Mouse (Mus musculus): ENCODE results near the gene Ghrl. TPM values are rescaled to one million over a fixed set of nuclear protein-coding genes. Genes with fewer than 3 reads are reported as not detected.

Ghrl gene
- polyA plus RNA-seq, 1 experiment: 16.2 TPM

DNA sequence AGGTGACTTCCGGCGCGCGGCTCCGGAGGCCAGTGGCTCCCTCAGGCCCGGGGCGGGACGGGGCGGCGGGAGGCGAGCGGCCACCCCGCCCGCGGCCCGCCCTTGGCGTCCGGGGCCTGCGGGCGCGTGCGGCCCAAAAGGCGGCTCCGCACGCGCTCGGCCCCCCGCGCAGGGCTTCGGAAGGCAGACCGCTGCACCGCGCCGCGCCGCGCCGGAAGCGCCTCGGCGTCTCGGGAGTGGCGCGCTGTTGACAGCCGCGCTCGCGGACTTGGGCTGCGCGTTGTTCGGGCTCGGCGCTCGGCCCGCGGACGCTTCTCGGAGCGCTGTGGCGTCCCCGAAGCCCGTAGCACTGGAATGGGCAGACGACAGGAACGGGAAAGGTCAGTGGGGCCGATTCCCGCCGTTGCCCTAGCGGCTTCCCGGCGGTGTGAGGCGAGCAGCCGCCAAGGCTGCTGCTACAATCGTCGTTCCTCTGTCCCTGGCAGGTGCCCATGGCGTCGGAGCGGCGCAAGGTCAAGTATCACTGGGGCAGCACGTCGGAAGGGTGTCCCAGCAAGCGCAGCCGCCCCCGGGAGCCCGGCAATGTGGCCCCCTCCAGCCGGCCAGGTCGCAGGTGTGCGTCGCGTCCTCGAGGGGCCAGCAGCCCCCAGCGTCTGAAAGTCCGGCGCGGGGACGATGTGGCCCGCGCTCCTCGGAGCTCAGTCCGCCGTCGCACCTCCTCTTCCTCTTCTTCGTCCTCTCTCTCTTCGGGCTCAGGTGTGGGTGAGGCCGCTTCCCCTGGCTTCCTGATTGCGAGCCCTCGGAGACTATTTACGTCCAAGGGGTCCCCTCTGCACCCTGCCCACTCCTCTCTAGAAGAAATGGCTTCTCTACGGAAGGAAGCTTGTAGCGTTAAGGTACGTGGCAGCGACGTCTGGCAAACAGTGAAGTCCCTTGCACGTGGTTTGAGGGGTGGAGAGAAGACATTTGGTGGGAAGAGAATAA lies 22.2 kb downstream of the Ghrl start:
- under 1% methylated on average over 113 of the region's 113 CpGs for WGBS
- no peak for DNase-seq (ENCODE audit: low read depth, low spot score)

DNA sequence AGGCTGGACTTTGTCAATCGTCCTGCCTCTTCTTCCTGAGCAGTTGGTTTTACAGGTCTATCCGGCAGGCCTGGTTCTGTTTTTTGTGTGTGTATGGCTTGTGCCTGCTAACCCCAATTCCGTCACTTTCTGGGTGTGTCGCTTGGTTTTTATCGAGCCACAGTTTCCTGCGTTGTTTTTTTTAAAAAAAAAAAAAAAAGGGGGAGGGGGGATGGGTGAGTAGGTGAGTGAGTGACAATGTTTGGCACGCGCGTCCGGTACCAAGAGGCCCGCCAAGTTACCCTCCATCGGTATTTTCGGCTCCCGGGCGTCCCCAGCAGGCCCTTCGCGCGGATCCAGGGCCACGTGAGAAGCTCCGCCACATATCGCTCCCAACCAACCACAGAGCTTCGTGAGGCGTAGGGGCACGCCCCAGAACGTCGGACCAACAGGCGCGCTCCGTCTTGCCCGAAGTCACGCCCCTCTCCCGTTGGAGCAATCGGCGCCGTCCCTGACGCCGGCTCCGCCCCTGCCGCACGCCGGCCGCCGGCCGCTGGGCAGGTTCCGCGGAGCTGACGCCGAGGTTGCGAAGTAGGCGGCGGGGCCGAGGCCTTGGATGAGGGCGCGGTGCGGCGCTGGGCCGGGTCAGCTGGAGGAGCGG lies 23.0 kb downstream of the Ghrl start, which contains the start of gene Tatdn2:
TSS of gene Tatdn2 (plus strand) at position 469 of the 640 bp plus-strand sequence.
- under 1% methylated on average over 58 of the region's 58 CpGs for WGBS
- DNase-seq (ENCODE audit: low read depth, low spot score): peak; percentile 78

DNA sequence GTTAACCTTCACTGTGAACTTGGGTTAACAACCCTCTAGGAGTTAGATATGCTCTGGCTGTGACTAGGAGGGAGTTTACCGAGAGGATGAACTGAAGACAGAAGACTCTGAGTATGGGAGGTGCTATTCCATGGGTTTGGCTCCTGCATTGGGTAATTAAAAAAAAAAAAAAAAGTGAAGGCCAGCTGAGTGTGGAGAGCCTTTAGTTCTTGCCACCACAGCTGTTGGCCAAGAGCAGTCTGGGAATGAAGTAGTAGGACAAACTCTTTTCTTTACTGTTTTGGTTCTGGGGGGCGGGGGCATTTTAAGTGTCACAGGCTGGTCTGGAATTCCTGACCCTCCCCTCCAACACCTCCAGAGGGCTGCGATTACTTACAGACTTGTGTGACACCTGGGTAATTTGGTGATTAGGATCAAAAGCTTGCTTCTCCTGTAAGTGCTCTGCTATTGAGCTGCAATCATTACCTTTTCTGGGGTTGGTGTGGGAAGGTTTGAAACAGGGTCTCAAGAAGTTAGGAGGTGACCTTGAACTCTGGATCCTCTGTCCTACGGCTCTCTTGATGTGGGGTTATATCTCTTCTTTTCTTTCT lies 23.8 kb downstream of the Ghrl start:
- 25% methylated on average over 4 of the region's 4 CpGs for WGBS
- no peak for DNase-seq (ENCODE audit: low read depth, low spot score)

DNA sequence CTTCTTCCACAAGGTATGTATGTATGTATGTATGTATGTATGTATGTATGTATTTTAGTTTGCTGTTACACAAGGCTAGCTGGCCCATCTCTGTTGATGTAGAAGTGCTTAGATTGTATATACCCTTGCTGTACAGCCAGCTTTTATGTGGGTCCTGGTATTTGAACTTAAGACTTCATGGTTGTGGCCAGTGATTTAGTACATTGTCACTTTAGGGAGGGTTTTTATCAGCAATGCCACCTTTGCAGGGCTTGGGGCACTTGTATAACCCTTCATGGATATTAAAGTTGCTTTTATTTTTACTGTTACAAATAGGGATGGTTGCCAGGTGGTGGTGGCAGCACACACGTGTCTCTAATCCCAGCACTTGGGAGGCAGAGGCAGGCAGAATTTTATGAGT lies 24.5 kb downstream of the Ghrl start:
- 13% methylated on average over 1 of the region's 1 CpGs for WGBS
- no peak for DNase-seq (ENCODE audit: low read depth, low spot score)

DNA sequence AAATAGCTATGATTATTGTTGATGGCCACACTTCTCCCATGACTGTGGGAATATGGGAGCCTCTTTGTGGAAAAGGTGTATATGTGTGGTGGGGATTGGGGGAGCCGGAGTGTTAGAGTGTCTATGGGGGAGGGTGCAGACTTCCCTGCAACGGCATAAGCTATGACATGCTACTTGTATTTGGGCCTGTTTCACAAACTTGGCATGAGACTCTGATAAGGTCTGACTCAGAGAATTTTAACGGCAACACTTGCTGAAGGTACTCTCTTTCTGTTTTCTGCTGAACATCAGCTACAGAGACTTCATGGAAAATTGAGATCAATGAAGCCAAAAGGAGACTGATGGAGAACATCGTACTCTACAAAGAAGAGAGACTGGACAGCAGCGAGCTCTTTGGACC lies 26.3 kb downstream of the Ghrl start:
- DNase-seq (ENCODE audit: low read depth, low spot score): no peak
- 84% methylated on average over 5 of the region's 5 CpGs for WGBS

DNA sequence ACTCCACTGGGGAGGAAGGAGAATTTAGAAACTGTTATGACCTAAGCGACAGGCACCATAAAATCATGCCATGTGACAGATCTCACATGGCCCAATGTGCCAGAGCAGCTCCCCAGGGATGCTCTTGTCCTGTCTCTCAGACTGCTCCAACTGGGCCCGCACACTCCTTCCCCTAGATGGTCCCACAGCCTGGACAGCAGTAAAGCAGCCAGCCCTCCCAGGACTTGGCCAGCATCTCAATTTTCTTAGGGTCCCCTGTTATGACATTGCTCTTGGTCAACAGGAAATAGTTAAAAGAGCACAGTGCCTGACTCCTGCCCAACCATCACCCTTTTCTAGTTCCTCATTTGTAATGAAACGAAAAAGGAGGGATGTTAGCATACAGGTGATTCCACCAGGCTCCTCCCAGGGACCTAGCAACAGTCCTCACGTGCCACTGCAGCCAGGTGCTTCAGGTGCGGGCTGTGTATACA lies 27.0 kb downstream of the Ghrl start:
- WGBS: 54% methylated on average over 5 of the region's 5 CpGs
- DNase-seq (ENCODE audit: low read depth, low spot score): no peak

DNA sequence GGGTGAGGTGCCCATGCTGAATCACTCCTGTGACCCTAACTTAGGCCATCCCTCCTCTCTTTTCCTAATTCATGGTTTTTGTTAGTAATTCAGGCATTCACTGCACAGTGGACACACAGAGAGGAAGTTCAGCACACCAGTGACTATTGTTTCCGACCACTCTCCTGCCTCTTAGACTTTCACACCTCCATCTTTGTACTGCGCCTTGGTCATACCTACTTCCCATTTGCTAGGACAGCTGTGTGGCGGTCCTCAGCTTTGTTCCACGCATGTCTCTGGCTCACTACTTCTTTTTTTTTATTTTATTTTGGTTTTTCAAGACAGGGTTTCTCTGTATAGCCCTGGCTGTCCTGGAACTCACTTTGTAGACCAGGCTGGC lies 28.6 kb downstream of the Ghrl start:
- 78% methylated on average over 4 of the region's 4 CpGs for WGBS

DNA sequence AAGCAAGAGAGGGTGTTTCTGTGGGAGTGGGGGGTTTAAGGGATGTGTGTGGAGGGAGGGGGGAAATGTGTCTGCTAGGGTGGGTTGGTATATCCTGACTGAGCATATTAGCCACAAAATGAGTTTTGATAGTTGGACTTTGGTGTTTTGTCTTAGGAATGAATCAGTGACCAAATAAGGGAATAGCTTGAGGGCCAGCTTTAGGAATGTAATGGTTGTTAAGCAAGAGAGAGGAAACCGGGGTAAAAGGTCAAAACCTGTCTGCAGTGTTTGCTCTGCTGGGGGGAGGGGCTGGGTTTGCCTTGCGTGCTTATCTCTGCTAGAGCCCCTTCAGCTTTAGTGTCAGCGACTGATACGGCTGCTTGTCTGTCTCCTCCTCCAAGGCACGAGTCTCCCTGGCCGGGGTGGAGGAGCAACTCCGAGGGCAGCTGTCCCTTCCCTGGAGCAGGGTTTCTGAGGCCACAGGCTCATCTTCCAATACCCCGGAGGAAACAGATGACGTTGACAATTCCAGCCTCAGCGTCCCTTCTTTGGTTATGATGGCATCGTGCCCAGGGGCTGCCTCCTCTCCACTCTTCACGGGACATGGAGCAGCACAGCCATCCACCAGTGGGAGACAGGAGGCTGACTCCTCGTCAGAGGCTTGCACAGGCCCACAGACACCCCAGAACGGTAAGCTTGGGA lies 29.1 kb downstream of the Ghrl start:
- DNase-seq (ENCODE audit: low read depth, low spot score): no peak
- WGBS: 7% methylated on average over 14 of the region's 14 CpGs

More for the DNA sequence above, 28.6 kb downstream of the Ghrl start:
- DNase-seq (ENCODE audit: low read depth, low spot score): no peak

DNA sequence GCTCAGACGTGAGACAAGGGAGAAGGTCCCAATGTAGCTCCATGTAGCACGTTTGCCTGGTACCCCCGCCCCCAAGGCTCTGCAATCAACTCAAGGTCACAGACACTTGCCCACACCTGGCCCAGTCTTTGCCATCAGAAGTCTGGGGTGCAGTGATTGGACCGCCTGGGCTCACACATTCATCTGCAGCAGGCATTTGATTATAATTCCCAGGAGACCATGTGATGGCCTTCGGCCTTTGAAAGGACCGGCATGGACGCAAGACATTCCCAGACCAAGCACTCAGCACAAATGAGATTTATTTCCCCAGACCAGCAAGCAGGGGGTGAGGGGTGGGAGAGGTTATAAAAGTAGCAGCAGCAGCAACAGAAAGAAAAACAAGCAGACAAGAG lies 29.7 kb downstream of the Ghrl start:
- DNase-seq (ENCODE audit: low read depth, low spot score): no peak
- 17% methylated on average over 7 of the region's 7 CpGs for WGBS

DNA sequence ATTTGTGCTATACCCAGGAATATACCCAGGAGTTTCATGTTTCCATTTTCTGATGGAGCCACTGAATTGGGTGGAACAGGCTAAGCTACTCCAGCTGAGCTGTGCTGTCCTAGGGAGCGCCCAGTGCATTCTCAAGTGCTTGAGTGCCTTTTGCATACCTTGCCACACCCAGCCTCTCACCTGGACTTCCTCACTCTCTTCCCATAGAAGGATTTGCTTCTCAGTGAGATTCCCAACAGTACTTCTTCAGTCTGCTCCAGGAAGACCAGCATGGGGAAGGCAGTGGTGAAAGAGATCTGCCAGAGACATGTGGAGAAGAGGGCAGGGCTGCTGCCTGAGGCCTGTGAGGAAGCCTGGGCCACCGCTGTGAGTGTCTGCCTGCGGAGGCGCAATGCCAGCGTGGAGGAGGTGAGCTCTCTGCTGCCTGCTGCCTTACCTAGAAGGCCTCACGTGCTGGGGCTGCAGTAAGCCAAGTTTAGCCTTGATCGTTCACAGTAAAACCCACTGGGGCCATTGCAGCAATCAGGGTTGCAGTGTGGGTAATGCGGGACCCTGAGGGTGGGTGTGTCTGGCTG lies 33.0 kb downstream of the Ghrl start:
- WGBS: 35% methylated on average over 8 of the region's 8 CpGs
- DNase-seq (ENCODE audit: low read depth, low spot score): no peak

DNA sequence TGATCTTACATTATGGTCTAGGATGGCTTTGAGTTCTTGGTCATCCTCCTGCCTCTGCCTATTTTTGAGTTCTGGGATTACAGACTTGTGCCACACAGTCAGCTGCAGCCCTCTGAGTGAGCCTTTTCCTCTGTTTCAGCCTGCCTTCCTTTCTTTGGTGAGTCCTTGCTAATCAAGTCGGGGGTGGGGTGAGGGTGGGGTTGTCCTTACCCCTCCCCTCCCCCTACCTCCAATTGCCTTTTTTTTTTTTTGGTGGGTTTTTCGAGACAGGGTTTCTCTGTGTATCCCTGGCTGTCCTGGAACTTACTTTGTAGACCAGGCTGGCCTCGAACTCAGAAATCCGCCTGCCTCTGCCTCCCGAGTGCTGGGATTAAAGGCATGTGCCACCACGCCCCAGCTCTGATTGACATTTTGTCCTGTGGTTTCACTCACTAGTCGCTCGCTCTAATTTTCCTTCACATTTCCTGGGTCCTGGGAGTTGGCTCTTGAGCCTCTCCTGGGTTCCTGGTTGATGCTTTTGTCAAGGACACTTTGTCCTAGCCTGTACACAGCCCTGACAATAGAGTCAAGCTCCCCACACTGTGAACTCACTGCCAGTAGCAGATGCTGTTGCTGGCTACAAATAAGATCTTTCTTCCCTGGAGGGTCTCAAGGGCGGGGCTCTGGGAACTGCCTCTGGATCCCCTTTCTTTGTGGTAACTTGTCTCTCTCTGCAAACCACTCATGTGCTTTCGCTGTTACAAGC lies 36.4 kb downstream of the Ghrl start:
- no peak for DNase-seq (ENCODE audit: low read depth, low spot score)
- WGBS: 88% methylated on average over 10 of the region's 10 CpGs

DNA sequence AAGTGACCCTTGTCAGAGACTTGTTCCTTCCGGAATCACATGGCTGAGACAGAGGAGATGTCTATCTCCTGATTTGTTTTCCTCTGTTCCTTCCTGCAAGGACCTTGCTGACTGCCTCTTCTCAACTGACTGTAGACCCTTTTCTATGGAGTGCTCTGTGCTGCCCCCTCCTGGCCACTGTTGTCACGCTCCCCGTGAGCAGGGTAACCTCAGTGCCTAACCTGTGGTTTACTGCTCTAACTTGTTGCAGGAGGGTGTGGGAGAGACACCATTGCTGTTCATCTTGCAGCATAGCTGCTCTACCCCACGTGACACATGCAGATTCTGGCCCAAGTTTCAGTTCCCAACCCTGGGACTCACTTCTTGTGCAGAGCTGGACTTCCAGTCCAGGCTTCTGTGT lies 38.4 kb downstream of the Ghrl start:
- DNase-seq (ENCODE audit: low read depth, low spot score): no peak

DNA sequence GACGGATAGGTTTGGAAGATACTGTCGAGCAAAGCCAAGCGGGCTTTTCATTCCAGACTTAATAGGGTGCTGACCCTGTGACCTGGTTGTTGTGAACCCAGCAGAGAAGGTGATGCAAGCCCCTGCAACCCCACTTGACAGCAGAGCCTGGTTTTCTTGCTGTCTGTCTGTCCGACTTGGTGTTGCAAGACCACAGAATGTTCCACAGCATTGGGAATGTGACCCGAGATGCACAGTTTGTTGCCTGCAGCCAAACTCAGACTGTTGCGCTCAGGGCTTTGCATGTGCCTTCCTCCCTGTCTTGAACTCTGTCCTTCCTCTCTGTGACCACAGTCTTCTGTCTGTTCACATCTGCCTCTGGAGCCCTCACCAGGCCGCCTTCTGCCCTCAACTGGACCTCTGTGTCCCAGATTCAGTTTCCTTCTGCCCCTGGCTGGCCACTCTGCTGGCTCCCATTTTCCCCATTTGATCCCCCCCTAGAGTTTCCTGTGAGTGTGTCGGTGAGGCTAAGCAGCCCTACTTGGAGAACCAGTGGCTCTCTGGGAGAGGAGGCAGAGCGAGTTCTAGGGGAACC lies 39.6 kb downstream of the Ghrl start:
- 88% methylated on average over 9 of the region's 9 CpGs for WGBS
- DNase-seq (ENCODE audit: low read depth, low spot score): no peak

More for the DNA sequence above, 38.4 kb downstream of the Ghrl start:
- 15% methylated on average over 4 of the region's 4 CpGs for WGBS

DNA sequence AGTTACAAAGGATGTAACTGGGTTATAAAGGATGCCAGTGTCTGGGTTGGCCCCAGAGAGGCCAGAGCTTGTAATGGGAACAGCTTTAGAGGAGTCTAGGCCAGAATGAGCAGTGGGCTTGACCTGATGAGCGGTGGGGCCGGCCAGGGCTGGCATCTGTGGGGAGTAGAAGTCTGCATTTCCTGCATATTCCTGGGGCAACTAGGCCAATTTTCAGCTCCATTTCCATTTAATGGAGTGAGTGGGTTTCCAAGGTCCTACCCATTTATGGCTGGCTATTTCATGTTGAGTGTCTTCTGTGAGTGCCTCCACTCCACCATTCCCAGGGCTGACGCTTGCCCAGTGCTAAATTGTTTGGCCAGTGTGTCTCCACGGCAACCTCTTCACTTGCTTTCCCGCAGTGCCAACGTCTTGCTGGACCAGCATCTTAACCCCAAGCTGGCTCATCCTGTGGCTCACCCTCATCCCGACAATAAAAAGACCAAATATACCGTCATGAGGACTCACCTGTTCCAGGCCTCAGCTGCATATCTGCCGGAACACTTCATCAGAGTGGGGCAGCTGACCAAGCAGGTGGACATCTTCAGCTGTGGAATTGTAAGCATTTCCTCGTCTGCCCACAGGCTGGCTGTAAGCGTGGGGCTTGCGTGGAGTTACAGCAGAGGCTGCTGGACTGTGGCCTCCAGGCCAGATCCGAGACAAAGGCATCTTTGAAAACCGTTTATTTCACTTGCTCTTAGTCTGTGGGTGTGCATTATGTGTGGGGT lies 41.3 kb downstream of the Ghrl start:
- 85% methylated on average over 14 of the region's 14 CpGs for WGBS
- no peak for DNase-seq (ENCODE audit: low read depth, low spot score)

DNA sequence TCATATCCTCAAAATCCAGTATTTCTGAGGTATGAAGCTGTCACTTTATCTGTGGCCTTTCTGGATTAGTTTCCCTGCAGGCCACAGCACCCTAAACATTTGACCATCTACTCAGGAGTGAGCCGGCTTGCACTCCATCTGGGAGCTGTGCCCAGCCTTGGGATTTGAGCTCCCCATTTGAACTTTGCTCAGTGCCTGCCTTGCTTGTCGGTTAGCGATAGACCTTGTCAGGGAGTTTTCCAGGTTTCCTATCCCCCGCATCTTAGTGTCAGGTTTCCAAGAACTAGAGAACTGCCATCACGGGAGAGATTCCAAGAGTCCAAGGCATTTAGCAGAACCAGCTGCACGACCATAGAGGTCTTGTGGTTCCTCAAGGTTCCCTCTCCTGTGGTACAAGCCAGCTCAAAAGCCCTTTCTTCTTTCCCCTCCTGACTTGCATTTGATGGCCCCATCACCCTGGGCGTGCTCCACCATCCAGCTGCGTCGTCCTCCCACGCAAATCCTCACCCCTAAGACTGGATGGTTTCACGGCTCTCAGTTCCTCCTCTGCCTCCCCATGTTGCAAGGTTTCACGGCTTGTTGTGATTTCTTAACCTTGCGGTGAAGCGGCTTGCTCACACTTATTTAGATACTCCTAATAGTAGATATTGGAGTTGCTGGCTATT lies 42.5 kb downstream of the Ghrl start:
- no peak for DNase-seq (ENCODE audit: low read depth, low spot score)
- WGBS: 67% methylated on average over 14 of the region's 14 CpGs

DNA sequence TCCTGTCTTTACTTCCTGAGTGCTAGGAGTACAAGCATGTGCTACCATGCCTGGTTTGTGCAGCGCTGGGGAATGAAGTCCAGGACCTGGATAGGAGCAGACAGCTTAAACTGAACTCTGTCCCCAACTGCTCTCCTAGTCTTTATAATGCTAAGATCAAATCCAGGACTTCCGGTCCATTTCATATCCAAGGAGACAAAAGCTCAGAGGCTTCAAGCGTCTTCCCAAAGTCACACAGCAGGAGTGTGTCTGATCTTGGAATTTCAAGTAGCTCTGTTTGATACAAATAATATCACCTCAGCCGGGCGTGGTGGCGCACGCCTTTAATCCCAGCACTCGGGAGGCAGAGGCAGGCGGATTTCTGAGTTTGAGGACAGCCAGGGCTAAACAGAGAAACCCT lies 43.7 kb downstream of the Ghrl start:
- DNase-seq (ENCODE audit: low read depth, low spot score): no peak
- 96% methylated on average over 9 of the region's 9 CpGs for WGBS

DNA sequence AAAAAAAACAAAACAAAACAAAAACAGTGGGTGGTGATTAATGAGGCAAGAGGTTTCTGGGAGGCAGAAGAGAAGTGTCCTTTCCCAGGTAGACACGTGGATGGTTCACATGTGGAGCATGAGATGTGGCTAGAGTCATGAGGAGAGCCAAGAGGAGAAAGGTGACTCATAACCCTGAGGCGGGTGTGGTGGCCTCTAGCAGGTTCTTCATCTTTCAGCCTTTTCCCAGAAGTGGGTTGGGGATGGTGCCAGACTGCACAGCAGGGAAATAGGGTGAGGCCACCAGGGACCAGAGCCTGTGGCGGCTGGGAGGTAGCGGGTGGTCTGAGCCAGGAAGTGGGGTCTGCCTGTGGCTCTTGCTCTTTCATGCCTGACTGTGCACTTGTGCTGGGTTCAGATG lies 44.4 kb downstream of the Ghrl start:
- DNase-seq (ENCODE audit: low read depth, low spot score): no peak
- WGBS: 44% methylated on average over 4 of the region's 4 CpGs

Measured in large intestine, adult 2 months (tissue).